8 mouse cellular contexts compared by ENCODE assay signal in the genomic region with DNA sequence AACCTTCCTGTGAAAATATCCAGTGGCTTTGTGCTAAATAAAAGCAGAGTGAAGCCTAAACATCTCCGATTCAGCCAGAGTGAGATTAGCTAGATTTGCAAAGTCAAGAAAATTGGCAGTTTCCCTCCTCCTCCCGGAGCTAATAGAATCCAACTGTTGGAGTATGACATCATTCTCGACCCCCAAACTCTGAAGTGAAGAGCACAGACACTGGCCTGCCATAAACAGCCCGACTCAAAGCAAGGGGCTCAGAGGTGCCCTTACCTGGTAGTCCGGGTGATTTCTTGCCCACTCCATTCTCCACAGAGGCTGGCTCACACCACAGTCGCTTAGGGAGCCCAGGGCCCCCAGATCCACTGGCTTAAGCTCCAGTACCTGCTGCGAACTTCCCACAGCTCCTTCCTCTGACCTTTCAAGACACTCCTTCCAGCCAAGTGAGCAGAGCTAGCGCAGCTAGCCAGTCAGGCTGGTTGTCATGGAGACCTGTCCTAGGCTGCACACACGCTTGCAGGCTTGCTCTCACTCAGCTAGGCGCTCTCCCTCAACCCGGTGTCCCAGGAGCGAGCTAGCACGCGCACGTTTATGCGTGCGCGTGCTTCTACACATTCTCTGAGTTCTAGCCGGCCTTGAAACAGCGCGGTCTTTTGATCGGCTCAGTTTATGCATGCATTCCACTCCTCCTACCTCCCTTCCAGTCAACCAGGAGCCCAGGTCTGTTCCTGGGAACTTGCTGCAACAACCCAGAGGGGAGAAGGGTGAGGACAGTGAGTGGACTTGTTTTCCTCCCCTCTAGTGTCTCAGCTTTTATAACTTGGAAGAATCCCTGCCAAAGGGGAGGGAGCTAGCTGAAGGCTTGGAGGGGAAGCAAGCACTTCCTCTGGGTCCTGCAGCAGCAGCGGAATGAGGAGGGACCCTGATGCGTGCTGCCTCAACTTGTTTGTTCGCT.
DNase-seq lines count a peak whose midpoint lies in the region; ATAC-seq and TF ChIP-seq lines count a peak whose summit lies in the region.

No protein-coding gene starts in this region.

- H3K27ac ChIP-seq in liver, postnatal 0 days (ENCODE audit: low read depth), result peak overlapping the region; percentile 73
- peak overlapping the region; percentile 82 for H3K27ac ChIP-seq in neural tube, embryonic 15.5 days (replicated peaks)

- peak overlapping the region; percentile 62 for H3K9ac ChIP-seq in liver, postnatal 0 days (replicated peaks)
- peak overlapping the region; percentile 51 for H3K9ac ChIP-seq in neural tube, embryonic 15.5 days (replicated peaks)

- H3K36me3 ChIP-seq in liver, postnatal 0 days (replicated peaks; ENCODE audit: insufficient read depth, low read length), result no peaks in the 10 kb centered on the region
- no peaks in the 10 kb centered on the region for H3K36me3 ChIP-seq in neural tube, embryonic 15.5 days

- ATAC-seq in Patski, result peak; percentile 85
- peak; percentile 93 for ATAC-seq in liver, postnatal 0 days
- peak; percentile 97 for ATAC-seq in neural tube, embryonic 15.5 days (ENCODE audit: low FRiP score)

- POLR2A ChIA-PET in Patski (lab: Charles Lee), result interaction anchor here (0.6 to 3.6 kb wide), 7 partner anchors 19 to 75 kb away, joined by 3 to 16 read pairs (median 3); no protein-coding TSS in a partner anchor

- no peak for TF ChIP-seq EP300 in liver, postnatal 0 days (IDR thresholded peaks at IDR 0.05; ENCODE audit: low read depth)

- H3K4me1 ChIP-seq in liver, postnatal 0 days (ENCODE audit: insufficient read depth), result peaks cover 32% of the 10 kb centered on the region
- H3K4me1 ChIP-seq in neural tube, embryonic 15.5 days, result peaks cover 43% of the 10 kb centered on the region

- peak overlapping the region; percentile 79 for H3K4me2 ChIP-seq in liver, postnatal 0 days (ENCODE audit: low read depth, low read length)
- H3K4me2 ChIP-seq in neural tube, embryonic 15.5 days, result peak overlapping the region; percentile 68

- intact Hi-C loops in heart, postnatal 36 days (cut with DNase I), result loop anchor here (5.0 kb wide), 1 partner anchor 169 kb away; no protein-coding TSS in a partner anchor

- H3K9me3 ChIP-seq in liver, postnatal 0 days (ENCODE audit: low read length), result no peaks in the 10 kb centered on the region
- H3K9me3 ChIP-seq in neural tube, embryonic 15.5 days (replicated peaks), result no peaks in the 10 kb centered on the region

- CTCF ChIA-PET in Patski (lab: Charles Lee), result interaction anchor here (1.0 to 2.1 kb wide), 9 partner anchors 11 to 97 kb away, joined by 3 to 6 read pairs (median 4); a partner anchor contains a TSS

- in situ Hi-C loops in Patski (cut with MboI; ENCODE audit: low pct_unique_long_range_greater_than_20kb), result loop anchor here (5.0 kb wide), 1 partner anchor 69 kb away; no protein-coding TSS in a partner anchor

- DNase-seq in Patski (ENCODE audit: low read depth, low spot score), result peak; percentile 74
- DNase-seq in cerebellum, adult 9-10 months, result peak; percentile 91
- peak; percentile 94 for DNase-seq in forelimb bud, embryonic 11.5 days (ENCODE audit: low read depth, low spot score)
- DNase-seq in heart, postnatal 36 days, result peak; percentile 65 to 78
- peak; percentile 57 to 82 for DNase-seq in layer of hippocampus, adult 18-20 months (ENCODE audit: low spot score in 2 of 2)
- peak; percentile 79 for DNase-seq in liver, postnatal 0 days
- DNase-seq in thymus, adult 18-20 months, result peak; percentile 11 to 26

- peak overlapping the region; percentile 34 for H3K4me3 ChIP-seq in liver, postnatal 0 days (ENCODE audit: low read depth, low read length)
- H3K4me3 ChIP-seq in neural tube, embryonic 15.5 days (replicated peaks), result peak overlapping the region; percentile 42

- no peak for TF ChIP-seq CTCF in Patski (IDR thresholded peaks at IDR 0.05)
- no peak for TF ChIP-seq CTCF in liver, postnatal 0 days (IDR thresholded peaks at IDR 0.05; ENCODE audit: low read depth)

- 8% methylated on average over 25 of the region's 25 CpGs for WGBS in liver, postnatal 0 days (ENCODE audit: insufficient replicate concordance)
- 4% methylated on average over 25 of the region's 25 CpGs for WGBS in neural tube, embryonic 15.5 days

- H3K27me3 ChIP-seq in Patski, result no peaks in the 10 kb centered on the region
- H3K27me3 ChIP-seq in liver, postnatal 0 days (ENCODE audit: insufficient read depth, low read length), result no peaks in the 10 kb centered on the region
- no peaks in the 10 kb centered on the region for H3K27me3 ChIP-seq in neural tube, embryonic 15.5 days (replicated peaks)

Comparison
In these comparisons a context has a peak if more than half of its experiments do, and no peak if none do; other contexts are left out.
1. Peak in every context shown above with its lines: DNase-seq, ATAC-seq, H3K4me3 ChIP-seq and H3K27ac ChIP-seq.
2. DNase-seq: peak in every context shown above with its lines; median percentile 94 in forelimb bud, embryonic 11.5 days; 91 in cerebellum, adult 9-10 months; 79 in liver, postnatal 0 days; 74 in Patski; 72 in heart, postnatal 36 days; 70 in layer of hippocampus, adult 18-20 months; 18 in thymus, adult 18-20 months.